Mouse (Mus musculus) midbrain, embryonic 14.5 days (tissue): ENCODE measurements around the gene Isyna1. TPM values are rescaled to one million over a fixed set of nuclear protein-coding genes. Genes with fewer than 3 reads are reported as not detected.

Experiments used
- ATAC-seq: fragments of 200-750 bp; cut with Nextera tagmentation; 2 replicates; pipeline ENCODE4 v1.8.0; 2017; ENCODE audit warnings: moderate number of reproducible peaks, moderate library complexity; ENCODE audit not compliant: low FRiP score, low TSS enrichment
- DNase-seq: peaks from one replicate; pipeline ENCODE4 v3.0.0-alpha.2; 2015
- H3K27ac ChIP-seq: fragments of 300-500 bp; sonication (generic); replicated peaks from 2 replicates; pipeline ENCODE4 v1.5.1; 2014; ENCODE audit warnings: mild to moderate bottlenecking, low read depth, low read length, moderate library complexity
- H3K27me3 ChIP-seq: fragments of 300-500 bp; sonication (generic); 2 replicates; pipeline ENCODE4 v1.6.1; 2014; ENCODE audit warnings: low read length, control low read depth, mixed read lengths; ENCODE audit not compliant: control insufficient read depth, insufficient read depth
- H3K36me3 ChIP-seq: fragments of 300-500 bp; sonication (generic); 2 replicates; pipeline ENCODE4 v1.6.1; 2014; ENCODE audit warnings: low read length, control low read depth; ENCODE audit not compliant: control insufficient read depth, insufficient read depth
- H3K4me1 ChIP-seq: fragments of 300-500 bp; sonication (generic); 2 replicates; pipeline ENCODE4 v1.6.1; 2014; ENCODE audit warnings: mild to moderate bottlenecking, antibody characterized with exemption, low read length, control low read depth; ENCODE audit not compliant: control insufficient read depth, insufficient read depth
- H3K4me2 ChIP-seq: fragments of 300-500 bp; sonication (generic); 2 replicates; pipeline ENCODE4 v1.6.1; 2014; ENCODE audit warnings: mild to moderate bottlenecking, low read length, moderate library complexity
- H3K4me3 ChIP-seq: fragments of 300-500 bp; sonication (generic); replicated peaks from 2 replicates; pipeline ENCODE4 v1.5.1; 2014; ENCODE audit warnings: low read depth, low read length
- H3K9ac ChIP-seq: fragments of 300-500 bp; sonication (generic); replicated peaks from 2 replicates; pipeline ENCODE4 v1.6.1; 2014; ENCODE audit warnings: mild to moderate bottlenecking, low read length, moderate library complexity
- H3K9me3 ChIP-seq: fragments of 300-500 bp; sonication (generic); 2 replicates; pipeline ENCODE4 v1.6.1; 2016; ENCODE audit warnings: low read length, control low read depth, mixed read lengths; ENCODE audit not compliant: control insufficient read depth
- WGBS: fragments of 180-500 bp; shearing (Covaris S2); extraction: QIAGEN DNeasy Blood & Tissue Kit; methylation state at CpG from one replicate; pipeline ENCODE4 v1.1.7; 2014; 5-methylcytosine and 5-hydroxymethylcytosine counted together
- polyA plus RNA-seq: library from polyadenylated mRNA; unstranded; fragments of >200 nt; fragmentation: Nextera tagmentation; extraction: Ambion mirVana; gene quantifications from 2 replicates; pipeline ENCODE4 v1.2.1, GENCODE M21; 2014

Gene Isyna1
- 91.9 and 101 TPM in 2 replicates for polyA plus RNA-seq

GRCm38 (mm10) chr8:70593961-70594609 lies at the start of gene Isyna1:
Isyna1 (plus strand) TSS chr8:70594373.
- peak; percentile 82 for ATAC-seq
- Histone ChIP-seq H3K36me3 (peaks cover 37% of the 10 kb centered on the region), H3K9me3 (no peaks in the 10 kb centered on the region), H3K4me3 (peak within 1 kb of the TSS; percentile 63), H3K9ac (peak within 1 kb of the TSS; percentile 72), H3K27ac (peak within 1 kb of the TSS; percentile 64), H3K4me1 (peaks cover 28% of the 10 kb centered on the region), H3K4me2 (peak within 1 kb of the TSS; percentile 98), H3K27me3 (0 out of 2 replicates have a peak, but pooled peaks cover 5% of the 10 kb centered on the region)
- WGBS = under 1% methylated on average over 40 of the region's 40 CpGs
- peak; percentile 94 for DNase-seq

GRCm38 (mm10) chr8:70546412-70546811 lies 47.8 kb upstream of the Isyna1 start:
- Histone ChIP-seq H3K4me1 (no peaks in the 10 kb centered on the region), H3K4me3 (no peak overlapping the region), H3K36me3 (no peaks in the 10 kb centered on the region; the same call in 1 of the 2 replicates), H3K27me3 (no peaks in the 10 kb centered on the region), H3K9me3 (no peaks in the 10 kb centered on the region), H3K9ac (no peak overlapping the region), H3K27ac (no peak overlapping the region), H3K4me2 (no peak overlapping the region)
- WGBS = 90% methylated on average over 4 of the region's 4 CpGs
- no peak for ATAC-seq
- DNase-seq = no peak

GRCm38 (mm10) chr8:70547762-70548161 lies 46.4 kb upstream of the Isyna1 start:
- Histone ChIP-seq H3K4me2 (no peak overlapping the region), H3K4me3 (no peak overlapping the region), H3K9me3 (no peaks in the 10 kb centered on the region), H3K36me3 (no peaks in the 10 kb centered on the region; the same call in 1 of the 2 replicates), H3K9ac (no peak overlapping the region), H3K27ac (no peak overlapping the region), H3K27me3 (no peaks in the 10 kb centered on the region), H3K4me1 (0 out of 2 replicates have a peak, but pooled peaks cover 1% of the 10 kb centered on the region)
- DNase-seq (no peak), ATAC-seq (no peak)
- 92% methylated on average over 6 of the region's 6 CpGs for WGBS

GRCm38 (mm10) chr8:70549412-70550184 lies 44.6 kb upstream of the Isyna1 start:
- WGBS = 95% methylated on average over 10 of the region's 10 CpGs

GRCm38 (mm10) chr8:70551558-70552161 lies 42.5 kb upstream of the Isyna1 start:
- Histone ChIP-seq H3K4me1 (0 out of 2 replicates have a peak, but pooled peaks cover 2% of the 10 kb centered on the region), H3K27me3 (no peaks in the 10 kb centered on the region), H3K27ac (no peak overlapping the region), H3K4me2 (no peak overlapping the region), H3K36me3 (no peaks in the 10 kb centered on the region), H3K9ac (no peak overlapping the region), H3K9me3 (no peaks in the 10 kb centered on the region), H3K4me3 (no peak overlapping the region)
- DNase-seq = no peak
- 83% methylated on average over 3 of the region's 3 CpGs for WGBS
- no peak for ATAC-seq

More at GRCm38 (mm10) chr8:70549412-70550184, 44.6 kb upstream of the Isyna1 start:
- 0 out of 2 replicates have a peak, but pooled peaks cover 2% of the 10 kb centered on the region for H3K4me1 ChIP-seq
- H3K27me3 ChIP-seq = no peaks in the 10 kb centered on the region
- H3K36me3 ChIP-seq = no peaks in the 10 kb centered on the region; the same call in 1 of the 2 replicates
- no peaks in the 10 kb centered on the region for H3K9me3 ChIP-seq
- no peak overlapping the region for H3K9ac ChIP-seq
- ATAC-seq (no peak), DNase-seq (no peak)
- H3K4me3 ChIP-seq = no peak overlapping the region
- no peak overlapping the region for H3K27ac ChIP-seq
- no peak overlapping the region for H3K4me2 ChIP-seq

- Histone ChIP-seq H3K4me1 (0 out of 2 replicates have a peak, but pooled peaks cover 2% of the 10 kb centered on the region), H3K4me2 (no peak overlapping the region), H3K27me3 (no peaks in the 10 kb centered on the region), H3K27ac (no peak overlapping the region), H3K36me3 (peaks cover 4% of the 10 kb centered on the region; the same call in 1 of the 2 replicates), H3K9ac (no peak overlapping the region), H3K9me3 (no peaks in the 10 kb centered on the region), H3K4me3 (no peak overlapping the region)
- ATAC-seq (no peak), DNase-seq (no peak)
- 65% methylated on average over 1 of the region's 1 CpGs for WGBS
These were observed 41.3 kb upstream of the Isyna1 start for GRCm38 (mm10) chr8:70552836-70553235.

- Histone ChIP-seq H3K36me3 (peaks cover 4% of the 10 kb centered on the region; the same call in 1 of the 2 replicates), H3K27ac (no peak overlapping the region), H3K4me3 (no peak overlapping the region), H3K4me2 (no peak overlapping the region), H3K9me3 (no peaks in the 10 kb centered on the region), H3K27me3 (no peaks in the 10 kb centered on the region), H3K9ac (no peak overlapping the region), H3K4me1 (0 out of 2 replicates have a peak, but pooled peaks cover 2% of the 10 kb centered on the region)
- DNase-seq (peak; percentile 58), ATAC-seq (no peak)
These were observed 40.4 kb upstream of the Isyna1 start for GRCm38 (mm10) chr8:70553740-70554139.

GRCm38 (mm10) chr8:70555079-70555747 lies 39.0 kb upstream of the Isyna1 start:
- Histone ChIP-seq H3K4me2 (no peak overlapping the region), H3K4me1 (0 out of 2 replicates have a peak, but pooled peaks cover 2% of the 10 kb centered on the region), H3K27me3 (no peaks in the 10 kb centered on the region), H3K9ac (no peak overlapping the region), H3K36me3 (peaks cover 6% of the 10 kb centered on the region; the same call in 1 of the 2 replicates), H3K9me3 (no peaks in the 10 kb centered on the region), H3K27ac (no peak overlapping the region), H3K4me3 (no peak overlapping the region)
- no peak for ATAC-seq
- no peak for DNase-seq
- 96% methylated on average over 4 of the region's 4 CpGs for WGBS
